Mouse (Mus musculus) heart, postnatal 0 days (tissue): ENCODE data around the gene Elf2.

Source experiments
- CTCF ChIP-seq: IDR thresholded peaks from 2 replicates; pipeline ENCODE4 v1.5.1; 2016; ENCODE audit warnings: antibody characterized with exemption, control low read depth, low read depth
- EP300 ChIP-seq: IDR thresholded peaks from 2 replicates; pipeline ENCODE4 v1.6.1; 2016; ENCODE audit warnings: antibody characterized with exemption, low read depth

DNA sequence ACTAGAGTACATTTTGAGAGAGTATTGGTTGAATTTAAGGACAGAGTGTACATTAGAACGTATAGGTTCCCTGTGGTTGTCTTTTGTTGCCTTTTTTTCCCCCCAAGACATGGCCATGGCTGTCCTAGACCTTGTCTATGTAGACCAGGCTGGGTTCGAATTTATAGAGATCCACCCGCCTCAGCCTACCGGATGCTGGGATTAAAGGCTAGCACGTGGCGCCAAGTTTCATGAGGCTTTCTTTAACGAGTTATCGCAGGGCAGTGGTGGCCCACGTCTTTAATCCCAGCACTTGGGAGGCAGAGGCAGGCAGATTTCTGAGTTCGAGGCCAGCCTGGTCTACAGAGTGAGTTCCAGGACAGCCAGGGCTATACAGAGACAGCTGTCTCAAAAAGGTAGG is 114.5 kb downstream of the Elf2 start:
- TF ChIP-seq CTCF, result no peak
- no peak for TF ChIP-seq EP300
